Mouse (Mus musculus) adrenal gland, postnatal 4 days (tissue): ENCODE data around the gene Cpt1a. TPM values are rescaled to one million over a fixed set of nuclear protein-coding genes. Genes with fewer than 3 reads are reported as not detected.

Source experiments
- DNase-seq, 2 experiments: peaks; one replicate each; pipeline ENCODE4 v3.0.0; 2021 to 2022; ENCODE audit warnings: low spot score in 2 of 2, mixed read lengths in 2 of 2
- microRNA-seq: library from miRNA; unstranded; fragments of <30 nt; microRNA quantifications from one replicate; pipeline ENCODE4 v1.2.0, GENCODE M21; 2021
- total RNA-seq, 2 experiments: library from RNA; stranded (reverse); gene quantifications; 2 replicates each; pipeline ENCODE4 v1.2.3; 2021

Gene Cpt1a
- total RNA-seq, 2 experiments from 2014 or later = 225 to 242 TPM

GRCm38 (mm10) chr19:3422981-3423380 lies 100.8 kb downstream of the Cpt1a start:
- no peak for DNase-seq

- no peak for DNase-seq
Observed at GRCm38 (mm10) chr19:3424214-3424613, 102.1 kb downstream of the Cpt1a start.

GRCm38 (mm10) chr19:3428057-3428830 lies 106.1 kb downstream of the Cpt1a start:
- no peak for DNase-seq

- no peak for DNase-seq
Observed at GRCm38 (mm10) chr19:3429156-3429816, 107.2 kb downstream of the Cpt1a start.

- no peak for DNase-seq
Observed at GRCm38 (mm10) chr19:3431066-3431465, 108.9 kb downstream of the Cpt1a start.

GRCm38 (mm10) chr19:3431969-3432368 lies 109.8 kb downstream of the Cpt1a start:
- no peak for DNase-seq

- no peak for DNase-seq
Observed at GRCm38 (mm10) chr19:3434124-3434523, 112.0 kb downstream of the Cpt1a start.

- no peak for DNase-seq
Observed at GRCm38 (mm10) chr19:3434641-3435040, 112.5 kb downstream of the Cpt1a start.

Small RNAs within 50 kb of the gene (microRNA-seq; reads per million reads assigned to microRNA genes)
- not detected for gene Mir6984

Other genes starting within 250 kb of the Cpt1a start
- gene Mrpl21, start 39.4 kb upstream of the Cpt1a start, total RNA-seq = 10 to 100 TPM; 70.8 to 71.9 TPM
- 10 to 100 TPM; 11.0 to 11.9 TPM for gene Ighmbp2, start 39.3 kb upstream of the Cpt1a start, total RNA-seq
- gene Tesmin, start 66.5 kb downstream of the Cpt1a start, total RNA-seq = 1 to 10 TPM; 1.7 to 2.4 TPM
- 10 to 100 TPM in 1 of 2 experiments, 1 to 10 TPM in 1; 9.1 to 12.4 TPM for gene Gal, start 92.2 kb downstream of the Cpt1a start, total RNA-seq